Mouse (Mus musculus): ENCODE measurements around the gene Hephl1. TPM values are rescaled to one million over a fixed set of nuclear protein-coding genes. Genes with fewer than 3 reads are reported as not detected.

Hephl1 gene
- polyA plus RNA-seq, 1 experiment from 2014 or later, result not detected

- H3K27ac ChIP-seq, result peak overlapping the region; percentile 72
- H3K27me3 ChIP-seq (ENCODE audit: poor library complexity, severe bottlenecking), result no peaks in the 10 kb centered on the region
- no peaks in the 10 kb centered on the region for H3K9me3 ChIP-seq
- H3K4me1 ChIP-seq, result peaks cover 38% of the 10 kb centered on the region
- 31% methylated on average over 6 of the region's 6 CpGs for WGBS
- H3K36me3 ChIP-seq (replicated peaks), result peaks cover 52% of the 10 kb centered on the region
- DNase-seq (ENCODE audit: extremely low spot score, low spot score), result no peak
- H3K4me3 ChIP-seq, result no peak overlapping the region
These were observed 108.8 kb downstream of the Hephl1 start for GRCm38 (mm10) chr9:15002995-15003613.

Other genes starting within 250 kb of the Hephl1 start
- 0.22 TPM in 1 of 2 replicates, not detected in the other for gene Izumo1r, start 208.2 kb downstream of the Hephl1 start, polyA plus RNA-seq (2016; fragmentation: Nextera tagmentation; extraction: Ambion mirVana)
- 68.8 and 69.9 TPM in 2 replicates for gene Panx1, start 66.6 kb downstream of the Hephl1 start, polyA plus RNA-seq (2016; fragmentation: Nextera tagmentation; extraction: Ambion mirVana)
- gene Vstm5, start 126.9 kb upstream of the Hephl1 start, polyA plus RNA-seq (2016; fragmentation: Nextera tagmentation; extraction: Ambion mirVana), result 0.34 and 0.68 TPM in 2 replicates
- gene Med17, start 167.8 kb upstream of the Hephl1 start, polyA plus RNA-seq (2016; fragmentation: Nextera tagmentation; extraction: Ambion mirVana), result 38.1 and 39.5 TPM in 2 replicates
- 100 and 110 TPM in 2 replicates for gene Taf1d, start 194.1 kb upstream of the Hephl1 start, polyA plus RNA-seq (2016; fragmentation: Nextera tagmentation; extraction: Ambion mirVana)
- 4.4 and 5.2 TPM in 2 replicates for gene 4931406C07Rik, start 194.3 kb upstream of the Hephl1 start, polyA plus RNA-seq (2016; fragmentation: Nextera tagmentation; extraction: Ambion mirVana)
- gene Cep295, start 245.7 kb upstream of the Hephl1 start, polyA plus RNA-seq (2016; fragmentation: Nextera tagmentation; extraction: Ambion mirVana), result 23.0 and 25.6 TPM in 2 replicates